Mouse (Mus musculus) thymus, adult 2 months (tissue): ENCODE results near the gene 4930558K02Rik. TPM values are rescaled to one million over a fixed set of nuclear protein-coding genes. Genes with fewer than 3 reads are reported as not detected.

Experiments
- DNase-seq: peaks from one replicate; pipeline ENCODE4 v3.0.0; 2021
- H3K27ac ChIP-seq: fragments of 200-500 bp; 2 replicates; pipeline ENCODE4 v1.5.1; 2012; ENCODE audit warnings: low read length, control low read depth; ENCODE audit not compliant: control insufficient read depth, insufficient read depth
- H3K27me3 ChIP-seq: fragments of 200-500 bp; 2 replicates; pipeline ENCODE4 v1.6.1; 2012; ENCODE audit warnings: mild to moderate bottlenecking, low read length, moderate library complexity, mixed read lengths; ENCODE audit not compliant: control insufficient read depth, insufficient read depth
- H3K36me3 ChIP-seq: fragments of 200-500 bp; 2 replicates; pipeline ENCODE4 v1.6.1; 2012; ENCODE audit warnings: mild to moderate bottlenecking, low read length, moderate library complexity; ENCODE audit not compliant: control insufficient read depth, insufficient read depth
- H3K4me1 ChIP-seq: fragments of 200-500 bp; replicated peaks from 2 replicates; pipeline ENCODE4 v1.6.1; 2012; ENCODE audit warnings: low read length; ENCODE audit not compliant: control insufficient read depth, insufficient read depth
- H3K4me3 ChIP-seq: fragments of 200-500 bp; 2 replicates; pipeline ENCODE4 v1.5.1; 2012; ENCODE audit warnings: mild to moderate bottlenecking, low read length, control low read depth, moderate library complexity; ENCODE audit not compliant: control insufficient read depth, insufficient read depth
- CTCF ChIP-seq: fragments of 200-500 bp; IDR thresholded peaks from 2 replicates; pipeline ENCODE4 v1.5.1; 2012; ENCODE audit warnings: mild to moderate bottlenecking, control low read depth, low read length, moderate library complexity, borderline replicate concordance; ENCODE audit not compliant: control insufficient read depth, poor library complexity, insufficient read depth; ENCODE audit errors: extremely low read depth
- POLR2A ChIP-seq: fragments of 200-500 bp; IDR thresholded peaks from 2 replicates; pipeline ENCODE4 v1.6.1; 2012; ENCODE audit warnings: mild to moderate bottlenecking, low read length, control low read depth, moderate library complexity; ENCODE audit not compliant: control insufficient read depth, poor library complexity, insufficient read depth; ENCODE audit errors: extremely low read depth
- WGBS: fragments of 180-500 bp; shearing (Covaris S2); methylation state at CpG from one replicate; pipeline ENCODE4 v1.1.7; 2018; 5-methylcytosine and 5-hydroxymethylcytosine counted together
- polyA plus RNA-seq: library from polyadenylated mRNA; depleted of rRNA; stranded (reverse); fragments of >200 nt; gene quantifications from 2 replicates; pipeline ENCODE4 v1.2.3, GENCODE M21; 2012; rRNA removed

The 4930558K02Rik gene
- polyA plus RNA-seq: not detected in 2 replicates

- Histone ChIP-seq H3K4me1 (0 out of 2 replicates have a peak, but pooled peaks cover 6% of the 10 kb centered on the region), H3K36me3 (no peaks in the 10 kb centered on the region), H3K4me3 (no peak within 1 kb of the TSS), H3K27me3 (no peaks in the 10 kb centered on the region), H3K27ac (no peak within 1 kb of the TSS)
- no peak for DNase-seq
- TF ChIP-seq CTCF: no peak
- TF ChIP-seq POLR2A: no peak
- 95% methylated on average over 1 of the region's 1 CpGs for WGBS
Measured at GRCm38 (mm10) chr1:161979536-161979935, at the start of gene 4930558K02Rik. Gene 4930558K02Rik, minus strand, starts transcription at chr1:161979636.

- DNase-seq: no peak
- 95% methylated on average over 8 of the region's 8 CpGs for WGBS
- no peak overlapping the region for H3K27ac ChIP-seq
- H3K36me3 ChIP-seq: no peaks in the 10 kb centered on the region
- no peaks in the 10 kb centered on the region for H3K4me1 ChIP-seq
- H3K4me3 ChIP-seq: no peak overlapping the region
- H3K27me3 ChIP-seq: no peaks in the 10 kb centered on the region
- no peak for TF ChIP-seq CTCF
Measured at GRCm38 (mm10) chr1:162023681-162024270, 44.3 kb upstream of the 4930558K02Rik start.

- Histone ChIP-seq H3K36me3 (no peaks in the 10 kb centered on the region), H3K27ac (no peak overlapping the region), H3K27me3 (no peaks in the 10 kb centered on the region), H3K4me3 (no peak overlapping the region), H3K4me1 (no peaks in the 10 kb centered on the region)
- WGBS: 91% methylated on average over 4 of the region's 4 CpGs
- DNase-seq: no peak
- TF ChIP-seq POLR2A: no peak
- no peak for TF ChIP-seq CTCF
Measured at GRCm38 (mm10) chr1:162020766-162021165, 41.3 kb upstream of the 4930558K02Rik start.

- no peak for TF ChIP-seq POLR2A
- no peak for TF ChIP-seq CTCF
- H3K27me3 ChIP-seq: no peaks in the 10 kb centered on the region
- 94% methylated on average over 7 of the region's 7 CpGs for WGBS
- H3K36me3 ChIP-seq: no peaks in the 10 kb centered on the region
- no peak for DNase-seq
- H3K27ac ChIP-seq: no peak overlapping the region
- no peak overlapping the region for H3K4me3 ChIP-seq
- no peaks in the 10 kb centered on the region for H3K4me1 ChIP-seq
Measured at GRCm38 (mm10) chr1:162020303-162020731, 40.9 kb upstream of the 4930558K02Rik start.

- no peaks in the 10 kb centered on the region for H3K36me3 ChIP-seq
- H3K4me1 ChIP-seq: no peaks in the 10 kb centered on the region
- no peak overlapping the region for H3K4me3 ChIP-seq
- WGBS: 90% methylated on average over 6 of the region's 6 CpGs
- H3K27me3 ChIP-seq: no peaks in the 10 kb centered on the region
- TF ChIP-seq CTCF: no peak
- no peak for TF ChIP-seq POLR2A
- no peak for DNase-seq
- no peak overlapping the region for H3K27ac ChIP-seq
Measured at GRCm38 (mm10) chr1:162018601-162018977, 39.2 kb upstream of the 4930558K02Rik start.

- Histone ChIP-seq H3K27me3 (no peaks in the 10 kb centered on the region), H3K4me3 (no peak overlapping the region), H3K4me1 (no peaks in the 10 kb centered on the region), H3K27ac (no peak overlapping the region), H3K36me3 (no peaks in the 10 kb centered on the region)
- 24% methylated on average over 13 of the region's 13 CpGs for WGBS
- DNase-seq: no peak
- TF ChIP-seq CTCF: no peak
Measured at GRCm38 (mm10) chr1:162017975-162018600, 38.7 kb upstream of the 4930558K02Rik start.

- 93% methylated on average over 7 of the region's 7 CpGs for WGBS
Measured at GRCm38 (mm10) chr1:162016982-162017381, 37.5 kb upstream of the 4930558K02Rik start.

More at GRCm38 (mm10) chr1:162016982-162017381, 37.5 kb upstream of the 4930558K02Rik start:
- DNase-seq: no peak
- H3K4me1 ChIP-seq: no peaks in the 10 kb centered on the region
- H3K4me3 ChIP-seq: no peak overlapping the region
- no peak overlapping the region for H3K27ac ChIP-seq
- no peaks in the 10 kb centered on the region for H3K27me3 ChIP-seq
- H3K36me3 ChIP-seq: no peaks in the 10 kb centered on the region
- TF ChIP-seq CTCF (no peak), POLR2A (no peak)
